Mouse (Mus musculus) cerebellum, adult 2 months (tissue): ENCODE measurements at regions not wholly inside any gene's neighbourhood (a gene's known extent, or its start where the extent isn't known, plus 50 kb on each side); places are given as distances from the start of the nearest gene placed in this dataset.

Experiments used
- DNase-seq, 2 experiments: peaks; one replicate each; pipeline ENCODE4 v3.0.0; 2021
- H3K27ac ChIP-seq: fragments of 200-500 bp; 2 replicates; pipeline ENCODE4 v1.5.1; 2012; ENCODE audit warnings: low read length, control low read depth, inconsistent platforms; ENCODE audit not compliant: insufficient read depth
- H3K27me3 ChIP-seq: fragments of 200-500 bp; 2 replicates; pipeline ENCODE4 v1.6.1; 2012; ENCODE audit warnings: inconsistent platforms, mild to moderate bottlenecking, low read length, moderate library complexity; ENCODE audit not compliant: control insufficient read depth, insufficient read depth
- H3K4me1 ChIP-seq: fragments of 200-500 bp; 2 replicates; pipeline ENCODE4 v1.6.1; 2011; ENCODE audit warnings: low read length; ENCODE audit not compliant: control insufficient read depth, insufficient read depth
- H3K4me3 ChIP-seq: fragments of 200-500 bp; replicated peaks from 2 replicates; pipeline ENCODE3; 2011; ENCODE audit warnings: mild to moderate bottlenecking, low read depth, low read length, control low read depth; ENCODE audit not compliant: insufficient read depth
- CTCF ChIP-seq: fragments of 200-500 bp; IDR thresholded peaks from 2 replicates; pipeline ENCODE4 v1.5.1; 2011; ENCODE audit warnings: low read depth, mild to moderate bottlenecking, control low read depth, low read length, moderate library complexity, borderline replicate concordance; ENCODE audit not compliant: insufficient read depth
- POLR2A ChIP-seq: fragments of 200-500 bp; IDR thresholded peaks from 2 replicates; pipeline ENCODE4 v1.6.1; 2011; ENCODE audit warnings: low read length, control low read depth, borderline replicate concordance; ENCODE audit not compliant: insufficient read depth
- WGBS: fragments of 180-500 bp; shearing (Covaris S2); methylation state at CpG from one replicate; pipeline ENCODE4 v1.1.7; 2018; 5-methylcytosine and 5-hydroxymethylcytosine counted together

DNA sequence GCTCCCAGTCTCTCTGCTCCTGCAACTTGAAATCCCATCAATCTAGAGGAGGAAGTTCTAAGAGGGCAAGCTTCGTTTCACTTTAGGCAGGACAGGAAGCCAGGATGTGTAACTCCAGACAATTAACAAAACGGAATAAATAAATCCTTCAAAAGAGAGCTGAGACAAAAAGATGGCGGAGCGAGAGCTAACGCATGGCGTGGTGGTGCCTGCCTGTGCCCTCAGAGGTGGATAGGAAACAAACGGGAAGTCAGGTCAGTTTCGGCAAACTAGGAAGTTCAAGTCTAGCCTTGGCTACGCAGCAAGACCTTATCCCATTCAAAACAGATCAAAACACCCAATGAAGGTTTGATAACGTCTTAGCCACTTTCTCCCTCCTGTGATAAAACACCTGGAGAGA lies 52.1 kb upstream of the Kras start:
- no peaks in the 10 kb centered on the region for H3K27me3 ChIP-seq
- 94% methylated on average over 10 of the region's 10 CpGs for WGBS
- H3K27ac ChIP-seq: no peak overlapping the region
- no peak overlapping the region for H3K4me3 ChIP-seq
- TF ChIP-seq CTCF: no peak
- TF ChIP-seq POLR2A: no peak
- H3K4me1 ChIP-seq: peaks cover 3% of the 10 kb centered on the region
- no peak for DNase-seq

DNA sequence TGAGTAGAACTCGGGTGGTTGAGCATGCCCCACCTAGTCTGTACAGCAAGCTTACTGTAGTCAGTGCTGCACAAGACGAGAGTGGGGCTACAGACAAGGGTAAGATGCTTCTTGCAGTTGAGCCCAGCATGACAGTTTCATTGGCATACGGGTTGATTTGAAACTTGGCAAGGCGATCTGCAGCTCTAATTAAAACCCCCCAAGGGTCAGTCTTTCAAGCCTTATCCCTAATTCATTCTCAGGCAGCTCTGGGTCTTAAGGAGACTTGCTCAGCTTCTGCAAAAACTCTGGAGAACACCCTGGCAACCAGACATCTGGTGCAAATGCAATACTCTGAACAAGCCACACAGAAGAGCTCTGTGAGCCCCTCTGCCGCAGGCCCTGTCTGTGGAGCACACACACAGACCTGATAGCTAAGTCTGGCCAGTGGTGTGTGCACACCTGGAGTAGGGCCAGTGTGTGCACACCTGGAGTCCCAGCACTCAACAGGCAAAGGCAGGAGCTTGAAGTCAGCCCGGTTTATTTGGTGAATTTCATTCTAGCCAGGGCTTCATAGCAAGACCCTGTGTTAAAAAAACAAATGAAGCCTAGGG lies 50.3 kb upstream of the Kras start:
- H3K27me3 ChIP-seq: no peaks in the 10 kb centered on the region
- H3K4me1 ChIP-seq: peaks cover 3% of the 10 kb centered on the region
- no peak overlapping the region for H3K4me3 ChIP-seq
- TF ChIP-seq POLR2A: no peak
- no peak for TF ChIP-seq CTCF
- 16% methylated on average over 6 of the region's 6 CpGs for WGBS
- no peak overlapping the region for H3K27ac ChIP-seq
- no peak for DNase-seq
